Comparison of ENCODE assay signal across 34 mouse cellular contexts in the genomic region with DNA sequence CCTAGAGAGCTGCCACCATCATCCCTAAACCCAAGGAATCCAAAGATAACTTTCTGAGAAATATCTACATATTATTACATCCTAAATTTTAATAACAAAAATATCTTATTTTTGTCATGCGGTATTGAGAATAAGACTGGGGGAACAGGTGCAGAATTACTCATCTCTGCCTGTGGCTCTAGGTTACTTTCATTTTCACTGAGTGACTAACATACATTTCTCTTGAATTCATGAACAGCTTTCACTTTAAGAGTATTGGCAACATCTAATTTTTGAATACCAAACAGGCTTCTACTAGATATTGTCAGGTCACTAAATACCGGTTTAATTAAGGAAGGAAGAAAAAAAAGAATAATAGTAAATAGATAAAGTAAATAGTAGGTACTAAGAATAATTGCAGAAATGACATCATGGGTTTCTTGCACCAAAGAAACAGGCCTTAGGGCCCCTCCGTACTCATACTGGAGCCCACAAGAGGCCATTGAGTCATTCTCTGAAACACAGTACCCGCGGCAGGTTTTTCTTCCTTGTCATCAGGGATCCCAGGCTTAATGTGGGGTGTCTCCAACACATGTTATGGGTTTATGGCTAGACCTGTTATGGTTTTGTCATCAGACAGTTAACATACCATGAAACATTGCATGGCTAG.
"Had no signal": no experiment of that assay in that cellular context is flagged by ENCODE, and none has a peak within 500 bp of the region (broad histone marks: within the 10 kb centered on the region; RNA-seq: fewer than 3 reads in every experiment).

No protein-coding gene starts in this region.

- ATAC-seq: hindbrain, embryonic 16.5 days; hindbrain, postnatal 0 days; inflammation-experienced regulatory T-cells, adult 6 months; intestine, embryonic 15.5 days; intestine, embryonic 16.5 days; intestine, postnatal 0 days had no signal

- H3K27ac ChIP-seq: heart, embryonic 13.5 days; heart, embryonic 15.5 days; hindbrain, embryonic 10.5 days; hindbrain, embryonic 12.5 days; hindbrain, embryonic 13.5 days; hindbrain, embryonic 14.5 days; hindbrain, embryonic 15.5 days; hindbrain, postnatal 0 days; intestine, embryonic 15.5 days; kidney, embryonic 15.5 days; kidney, postnatal 0 days; layer of hippocampus, adult 2 months; left cerebral cortex, adult 2 months had no signal

- H3K4me1 ChIP-seq: heart, embryonic 13.5 days; heart, embryonic 15.5 days; hindbrain, embryonic 10.5 days; hindbrain, embryonic 12.5 days; hindbrain, embryonic 13.5 days; hindbrain, embryonic 15.5 days; intestine, embryonic 15.5 days had no signal

- H3K4me2 ChIP-seq: heart, embryonic 11.5 days; heart, embryonic 12.5 days; heart, embryonic 13.5 days; heart, embryonic 15.5 days; hindbrain, embryonic 12.5 days; hindbrain, embryonic 13.5 days; hindbrain, embryonic 14.5 days; hindbrain, embryonic 15.5 days; intestine, embryonic 15.5 days; kidney, embryonic 15.5 days had no signal

- H3K4me3 ChIP-seq: heart, embryonic 12.5 days; heart, embryonic 13.5 days; heart, embryonic 15.5 days; hindbrain, embryonic 10.5 days; hindbrain, embryonic 12.5 days; hindbrain, embryonic 13.5 days; hindbrain, embryonic 15.5 days; intestine, embryonic 15.5 days; kidney, embryonic 15.5 days; layer of hippocampus, adult 2 months; left cerebral cortex, adult 2 months had no signal

- H3K9me3 ChIP-seq: heart, embryonic 12.5 days; heart, embryonic 13.5 days; heart, embryonic 15.5 days; hindbrain, embryonic 10.5 days; hindbrain, embryonic 12.5 days; hindbrain, embryonic 13.5 days; hindbrain, embryonic 15.5 days; intestine, embryonic 15.5 days; kidney, embryonic 15.5 days had no signal

- DNase-seq: heart, postnatal 10 days; heart, postnatal 14 days; heart, postnatal 36 days; heart, postnatal 4 days; kidney, adult 11 months; kidney, adult 18-20 months; kidney, adult 2 months; kidney, adult 8-10 months; kidney, adult 9 months; kidney, postnatal 10 days; kidney, postnatal 14 days; kidney, postnatal 25 days; kidney, postnatal 36 days; layer of hippocampus, adult 9-11 months; layer of hippocampus, postnatal 36 days had no signal

- H3K9ac ChIP-seq: heart, embryonic 12.5 days; heart, embryonic 13.5 days; heart, embryonic 15.5 days; hindbrain, embryonic 12.5 days; hindbrain, embryonic 13.5 days; hindbrain, embryonic 14.5 days; hindbrain, embryonic 15.5 days; intestine, embryonic 15.5 days; kidney, embryonic 15.5 days had no signal

- H3K36me3 ChIP-seq: heart, embryonic 12.5 days; heart, embryonic 13.5 days; heart, embryonic 15.5 days; hindbrain, embryonic 10.5 days; hindbrain, embryonic 12.5 days; hindbrain, embryonic 13.5 days; hindbrain, embryonic 15.5 days; intestine, embryonic 15.5 days; kidney, embryonic 15.5 days had no signal

- H3K27me3 ChIP-seq: heart, embryonic 12.5 days; heart, embryonic 13.5 days; heart, embryonic 15.5 days; hindbrain, embryonic 12.5 days; hindbrain, embryonic 13.5 days; hindbrain, embryonic 15.5 days; intestine, embryonic 15.5 days; kidney, embryonic 15.5 days had no signal
